Mouse (Mus musculus) small intestine, adult 2 months (tissue): ENCODE results near the gene Fam13a. TPM values are rescaled to one million over a fixed set of nuclear protein-coding genes. Genes with fewer than 3 reads are reported as not detected.

ENCODE experiments used
- H3K27ac ChIP-seq: fragments of 200-500 bp; 2 replicates; pipeline ENCODE4 v1.5.1; 2012; ENCODE audit warnings: low read depth, low read length, control low read depth, inconsistent platforms; ENCODE audit not compliant: insufficient read depth
- H3K27me3 ChIP-seq: fragments of 200-500 bp; 2 replicates; pipeline ENCODE4 v1.6.1; 2012; ENCODE audit warnings: mild to moderate bottlenecking, moderate library complexity, low read length, inconsistent platforms; ENCODE audit not compliant: control insufficient read depth, insufficient read depth
- H3K36me3 ChIP-seq: fragments of 200-500 bp; 2 replicates; pipeline ENCODE4 v1.6.1; 2012; ENCODE audit warnings: mild to moderate bottlenecking, low read length, control low read depth, inconsistent platforms; ENCODE audit not compliant: control insufficient read depth, insufficient read depth
- H3K4me1 ChIP-seq: fragments of 200-500 bp; 2 replicates; pipeline ENCODE4 v1.6.1; 2012; ENCODE audit warnings: low read length, inconsistent platforms, mixed read lengths; ENCODE audit not compliant: control insufficient read depth, insufficient read depth, insufficient read length
- H3K4me3 ChIP-seq: fragments of 200-500 bp; 2 replicates; pipeline ENCODE4 v1.5.1; 2012; ENCODE audit warnings: low read depth, mild to moderate bottlenecking, control low read depth, inconsistent platforms, low read length, moderate library complexity
- CTCF ChIP-seq: fragments of 200-500 bp; IDR thresholded peaks from 2 replicates; pipeline ENCODE4 v1.5.1; 2012; ENCODE audit warnings: low read depth, mild to moderate bottlenecking, control low read depth, inconsistent platforms, low read length, moderate library complexity, mixed read lengths; ENCODE audit not compliant: insufficient replicate concordance, insufficient read length; ENCODE audit errors: extremely low read depth
- POLR2A ChIP-seq: fragments of 200-500 bp; IDR thresholded peaks from 2 replicates; pipeline ENCODE4 v1.6.1; 2012; ENCODE audit warnings: low read depth, mild to moderate bottlenecking, control low read depth, inconsistent platforms, low read length, moderate library complexity
- WGBS: fragments of 180-500 bp; shearing (Covaris S2); methylation state at CpG from one replicate; pipeline ENCODE4 v1.1.7; 2018; 5-methylcytosine and 5-hydroxymethylcytosine counted together
- polyA plus RNA-seq: library from polyadenylated mRNA; depleted of rRNA; stranded (reverse); fragments of >200 nt; gene quantifications from 2 replicates; pipeline ENCODE4 v1.2.3, GENCODE M21; 2012

The Fam13a gene
- polyA plus RNA-seq, 1 experiment: 1.3 TPM

- WGBS: 84% methylated on average over 5 of the region's 5 CpGs
- Histone ChIP-seq H3K4me1 (no peaks in the 10 kb centered on the region), H3K36me3 (peaks cover 5% of the 10 kb centered on the region; the same call in 1 of the 2 replicates), H3K27ac (no peak overlapping the region), H3K27me3 (no peaks in the 10 kb centered on the region), H3K4me3 (no peak overlapping the region)
- no peak for TF ChIP-seq CTCF
- TF ChIP-seq POLR2A: no peak
These were observed 101.8 kb downstream of the Fam13a start for GRCm38 (mm10) chr6:58922511-58922910.

- WGBS: 41% methylated on average over 3 of the region's 3 CpGs
These were observed 102.7 kb downstream of the Fam13a start for GRCm38 (mm10) chr6:58921623-58922022.

DNA sequence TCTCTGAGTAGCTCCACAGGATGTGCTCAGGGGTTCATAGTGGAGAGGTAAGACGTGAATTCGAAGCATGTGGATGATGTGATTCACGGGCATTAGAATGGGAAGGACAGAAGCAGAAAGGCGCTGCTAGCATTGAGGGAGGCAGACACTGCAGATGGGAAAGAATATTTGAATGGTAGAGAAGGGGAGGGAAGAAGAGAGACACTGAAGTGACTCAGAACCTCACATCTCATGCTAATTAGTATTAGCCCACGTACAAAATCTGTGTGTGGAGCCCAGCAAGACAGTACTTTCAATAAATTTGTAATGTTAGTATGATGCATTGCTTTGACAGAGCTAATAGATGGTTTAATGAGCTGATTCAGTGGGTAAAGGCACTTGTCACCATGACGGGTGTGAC lies 103.6 kb downstream of the Fam13a start:
- Histone ChIP-seq H3K27me3 (no peaks in the 10 kb centered on the region), H3K36me3 (peaks cover 5% of the 10 kb centered on the region; the same call in 1 of the 2 replicates), H3K27ac (no peak overlapping the region), H3K4me3 (no peak overlapping the region), H3K4me1 (no peaks in the 10 kb centered on the region)
- no peak for TF ChIP-seq CTCF
- TF ChIP-seq POLR2A: no peak
- 81% methylated on average over 6 of the region's 6 CpGs for WGBS

More at GRCm38 (mm10) chr6:58921623-58922022, 102.7 kb downstream of the Fam13a start:
- Histone ChIP-seq H3K27me3 (no peaks in the 10 kb centered on the region), H3K27ac (no peak overlapping the region), H3K4me1 (no peaks in the 10 kb centered on the region), H3K4me3 (no peak overlapping the region), H3K36me3 (peaks cover 5% of the 10 kb centered on the region; the same call in 1 of the 2 replicates)
- TF ChIP-seq POLR2A (no peak), CTCF (no peak)

DNA sequence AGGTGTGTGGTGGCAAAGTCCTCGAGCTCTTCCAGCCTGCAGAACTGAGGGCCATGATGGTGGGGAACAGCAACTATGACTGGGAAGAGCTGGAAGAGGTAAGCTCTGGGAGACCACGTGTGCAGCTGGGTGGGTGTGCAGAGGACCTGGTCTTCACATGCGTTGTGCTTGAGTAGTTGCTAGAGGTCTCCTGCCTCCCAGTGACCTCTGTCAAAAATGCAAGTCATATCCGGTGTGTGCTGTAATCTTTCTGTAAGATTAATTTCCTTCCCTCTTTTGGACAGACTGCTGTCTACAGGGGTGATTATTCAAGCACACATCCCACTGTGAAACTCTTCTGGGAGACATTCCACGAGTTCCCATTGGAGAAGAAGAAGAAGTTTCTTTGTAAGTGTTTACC lies 107.9 kb downstream of the Fam13a start:
- Histone ChIP-seq H3K36me3 (peaks cover 5% of the 10 kb centered on the region; the same call in 1 of the 2 replicates), H3K4me1 (no peaks in the 10 kb centered on the region), H3K27me3 (no peaks in the 10 kb centered on the region), H3K27ac (no peak overlapping the region), H3K4me3 (no peak overlapping the region)
- 79% methylated on average over 5 of the region's 5 CpGs for WGBS
- no peak for TF ChIP-seq POLR2A

DNA sequence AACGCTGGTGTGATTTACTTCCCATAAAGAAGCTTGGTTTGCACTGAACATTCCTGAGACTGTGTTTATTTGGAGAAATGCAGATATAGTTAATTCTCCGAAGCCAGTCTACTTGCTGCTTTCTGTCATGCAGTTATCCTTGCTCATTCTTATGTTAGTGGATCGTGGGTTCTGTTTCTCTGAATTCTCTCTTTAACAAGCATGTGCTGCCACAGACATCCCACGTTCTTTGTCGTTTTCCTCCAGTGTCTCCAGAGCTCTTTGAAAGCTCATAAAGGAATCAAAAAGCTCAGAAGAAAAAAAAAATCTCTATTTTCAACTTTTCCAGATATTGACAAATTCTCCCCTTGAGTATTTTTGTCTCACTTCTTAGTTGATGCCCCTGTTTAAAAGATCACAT lies 110.4 kb downstream of the Fam13a start:
- H3K27me3 ChIP-seq: no peaks in the 10 kb centered on the region
- peaks cover 2% of the 10 kb centered on the region; the same call in 1 of the 2 replicates for H3K36me3 ChIP-seq
- H3K27ac ChIP-seq: no peak overlapping the region
- TF ChIP-seq CTCF (no peak), POLR2A (no peak)
- H3K4me1 ChIP-seq: peaks cover 2% of the 10 kb centered on the region; the same call in 1 of the 2 replicates
- no peak overlapping the region for H3K4me3 ChIP-seq
- WGBS: 80% methylated on average over 5 of the region's 5 CpGs

DNA sequence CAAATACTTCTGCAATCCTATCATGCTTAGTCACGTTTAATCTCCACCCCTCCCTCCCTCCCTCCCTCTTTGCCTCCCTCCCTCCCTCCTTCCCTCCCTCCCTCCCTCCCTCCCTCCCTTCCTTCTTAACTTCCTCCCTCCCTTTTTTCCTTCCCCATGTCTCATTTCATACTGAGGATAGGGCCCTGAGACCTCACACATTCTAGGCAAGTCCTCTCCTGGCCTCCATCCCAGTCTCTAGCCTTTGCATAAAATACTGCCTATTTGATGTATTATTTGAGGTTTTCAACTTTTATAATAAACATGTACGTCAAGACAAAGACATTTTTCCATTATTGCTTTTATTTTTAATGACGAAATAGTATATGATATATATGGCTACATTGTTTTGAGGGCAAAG lies 110.8 kb downstream of the Fam13a start:
- Histone ChIP-seq H3K4me3 (no peak overlapping the region), H3K27ac (no peak overlapping the region), H3K27me3 (no peaks in the 10 kb centered on the region), H3K4me1 (peaks cover 2% of the 10 kb centered on the region; the same call in 1 of the 2 replicates), H3K36me3 (peaks cover under 1% of the 10 kb centered on the region; the same call in 1 of the 2 replicates)
- TF ChIP-seq POLR2A (no peak), CTCF (no peak)
- WGBS: 66% methylated on average over 3 of the region's 3 CpGs

GRCm38 (mm10) chr6:58912842-58913241 lies 111.5 kb downstream of the Fam13a start:
- TF ChIP-seq CTCF (no peak), POLR2A (no peak)
- Histone ChIP-seq H3K27ac (no peak overlapping the region), H3K4me1 (peaks cover 2% of the 10 kb centered on the region; the same call in 1 of the 2 replicates), H3K4me3 (no peak overlapping the region), H3K36me3 (no peaks in the 10 kb centered on the region; the same call in 1 of the 2 replicates), H3K27me3 (no peaks in the 10 kb centered on the region)
- 77% methylated on average over 5 of the region's 5 CpGs for WGBS

- 88% methylated on average over 2 of the region's 2 CpGs for WGBS
- TF ChIP-seq CTCF (no peak), POLR2A (no peak)
These were observed 116.6 kb downstream of the Fam13a start for GRCm38 (mm10) chr6:58907791-58908190.

More at GRCm38 (mm10) chr6:58907791-58908190, 116.6 kb downstream of the Fam13a start:
- peaks cover 2% of the 10 kb centered on the region; the same call in 1 of the 2 replicates for H3K4me1 ChIP-seq
- H3K36me3 ChIP-seq: peaks cover 3% of the 10 kb centered on the region; the same call in 1 of the 2 replicates
- H3K27me3 ChIP-seq: no peaks in the 10 kb centered on the region; the same call in 1 of the 2 replicates
- no peak overlapping the region for H3K4me3 ChIP-seq
- H3K27ac ChIP-seq: no peak overlapping the region
